Mouse (Mus musculus): ENCODE data around the gene Phgr1. TPM values are rescaled to one million over a fixed set of nuclear protein-coding genes. Genes with fewer than 3 reads are reported as not detected.
A peak's percentile ranks its signal among the peaks of the same experiment; 100 is the strongest.

The Phgr1 gene
- polyA plus RNA-seq, 1 experiment from 2014 or later: 41.2 TPM

DNA sequence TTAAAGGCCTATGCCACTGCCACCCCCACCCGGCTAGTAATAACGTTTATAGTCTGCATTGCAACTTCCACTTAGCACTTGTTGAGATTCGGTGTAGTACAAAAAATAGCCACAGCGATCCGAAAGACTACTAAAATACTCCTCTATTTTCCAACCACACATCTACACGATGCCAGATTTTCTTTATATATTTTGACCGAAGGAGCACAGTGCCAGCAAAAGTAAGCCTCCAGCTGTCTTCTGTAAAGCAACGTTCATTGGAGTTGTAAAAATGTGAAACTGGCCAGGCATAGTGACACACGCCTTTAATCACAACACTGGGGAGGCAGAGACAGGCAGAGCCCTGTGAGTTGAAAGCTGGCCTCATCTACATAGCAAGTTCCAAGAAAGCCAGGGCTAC is 31.4 kb upstream of the Phgr1 start:
- H3K4me1 ChIP-seq (replicated peaks): peaks cover 10% of the 10 kb centered on the region
- 56% methylated on average over 9 of the region's 9 CpGs for WGBS
- H3K27ac ChIP-seq: no peak overlapping the region
- H3K27me3 ChIP-seq (replicated peaks): peaks cover 5% of the 10 kb centered on the region; the same call in 1 of the 2 replicates
- H3K36me3 ChIP-seq: no peaks in the 10 kb centered on the region
- no peak overlapping the region for H3K4me3 ChIP-seq (replicated peaks)
- H3K9me3 ChIP-seq: no peaks in the 10 kb centered on the region
- H3K4me2 ChIP-seq (replicated peaks): no peak overlapping the region
- no peak overlapping the region for H3K9ac ChIP-seq
- ATAC-seq: no peak

DNA sequence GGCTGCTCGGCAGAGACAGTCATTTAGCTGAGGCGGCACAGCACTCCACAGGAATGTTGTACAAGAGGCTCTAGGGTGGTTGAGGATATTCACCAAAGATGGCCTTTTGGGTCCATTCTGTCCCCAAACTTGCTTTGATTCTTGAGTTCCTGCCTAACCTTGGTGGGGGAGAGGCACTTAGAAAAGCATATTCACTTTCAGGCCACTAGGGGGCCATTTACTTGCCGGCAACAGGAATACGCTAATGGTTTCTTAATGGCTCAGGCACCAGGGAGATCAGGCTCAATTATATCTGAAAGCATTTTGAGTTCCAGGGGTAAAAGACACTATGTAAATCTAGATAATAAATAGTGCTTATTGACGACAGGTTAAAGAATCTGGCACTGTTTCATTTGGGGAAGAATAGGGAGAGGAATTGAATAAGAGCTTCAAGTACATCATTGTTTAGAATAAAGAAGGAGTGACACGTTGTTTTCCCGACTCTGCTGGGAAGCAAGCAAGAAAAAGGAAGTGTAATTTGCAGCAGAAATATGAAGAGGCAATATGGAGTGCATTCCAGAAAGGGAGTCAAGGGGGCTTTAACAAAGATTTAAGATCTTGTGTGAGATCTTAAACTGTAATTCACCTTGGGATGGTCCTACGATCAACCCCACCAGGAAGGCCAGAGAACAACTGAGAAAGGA is 29.2 kb upstream of the Phgr1 start:
- no peaks in the 10 kb centered on the region for H3K36me3 ChIP-seq
- ATAC-seq: no peak
- peaks cover 17% of the 10 kb centered on the region for H3K4me1 ChIP-seq (replicated peaks)
- peaks cover 5% of the 10 kb centered on the region; the same call in 1 of the 2 replicates for H3K27me3 ChIP-seq (replicated peaks)
- H3K9me3 ChIP-seq: no peaks in the 10 kb centered on the region
- H3K4me2 ChIP-seq (replicated peaks): no peak overlapping the region
- H3K9ac ChIP-seq: no peak overlapping the region
- no peak overlapping the region for H3K27ac ChIP-seq
- no peak overlapping the region for H3K4me3 ChIP-seq (replicated peaks)
- WGBS: 26% methylated on average over 8 of the region's 8 CpGs

DNA sequence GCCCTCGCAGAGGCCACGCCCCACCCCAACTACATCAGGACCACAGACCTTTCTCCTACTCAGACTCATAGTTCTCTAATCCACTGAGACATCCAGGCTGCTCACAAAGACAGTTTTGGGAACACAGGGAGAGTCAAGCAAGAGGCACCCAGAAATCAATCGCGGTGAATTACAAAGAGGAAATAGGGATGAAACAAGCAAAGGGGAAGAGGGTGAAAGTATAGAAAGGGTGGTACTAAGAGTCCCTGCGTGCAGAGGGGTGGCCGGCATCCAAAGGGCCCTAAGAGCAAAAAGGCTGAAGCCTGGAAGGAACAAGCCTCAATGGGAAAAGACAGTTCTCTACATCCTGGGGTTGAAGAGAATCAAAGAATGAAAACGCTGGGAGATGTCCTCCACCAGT is 27.9 kb upstream of the Phgr1 start:
- WGBS: 8% methylated on average over 7 of the region's 7 CpGs
- H3K4me2 ChIP-seq (replicated peaks): peak overlapping the region; percentile 96
- peaks cover 24% of the 10 kb centered on the region for H3K4me1 ChIP-seq (replicated peaks)
- no peak overlapping the region for H3K27ac ChIP-seq
- no peaks in the 10 kb centered on the region for H3K36me3 ChIP-seq
- no peaks in the 10 kb centered on the region for H3K9me3 ChIP-seq
- ATAC-seq: no peak
- peak overlapping the region; percentile 83; the same call in 1 of the 2 replicates for H3K4me3 ChIP-seq (replicated peaks)
- peaks cover 5% of the 10 kb centered on the region; the same call in 1 of the 2 replicates for H3K27me3 ChIP-seq (replicated peaks)
- no peak overlapping the region for H3K9ac ChIP-seq

GRCm38 (mm10) chr2:118745232-118745884 is 27.2 kb upstream of the Phgr1 start, which contains the start of gene Inafm2:
Inafm2 (plus strand) TSS chr2:118745758.
- Histone ChIP-seq H3K4me1 (replicated peaks) (peaks cover 25% of the 10 kb centered on the region), H3K4me3 (replicated peaks) (peak within 1 kb of the TSS; percentile 83), H3K27me3 (replicated peaks) (peaks cover 5% of the 10 kb centered on the region; the same call in 1 of the 2 replicates), H3K4me2 (replicated peaks) (peak within 1 kb of the TSS; percentile 96), H3K27ac (peak within 1 kb of the TSS; percentile 64), H3K36me3 (no peaks in the 10 kb centered on the region), H3K9me3 (no peaks in the 10 kb centered on the region), H3K9ac (peak within 1 kb of the TSS; percentile 89)
- WGBS: 1% methylated on average over 55 of the region's 57 CpGs
- peak; percentile 94 for ATAC-seq

GRCm38 (mm10) chr2:118745915-118746901 is 26.4 kb upstream of the Phgr1 start:
- peak overlapping the region; percentile 64 for H3K27ac ChIP-seq
- H3K4me2 ChIP-seq (replicated peaks): peak overlapping the region; percentile 96
- peaks cover 5% of the 10 kb centered on the region; the same call in 1 of the 2 replicates for H3K27me3 ChIP-seq (replicated peaks)
- no peaks in the 10 kb centered on the region for H3K36me3 ChIP-seq
- peak; percentile 58 for ATAC-seq
- H3K9me3 ChIP-seq: no peaks in the 10 kb centered on the region
- under 1% methylated on average over 111 of the region's 113 CpGs for WGBS
- peak overlapping the region; percentile 89 for H3K9ac ChIP-seq
- H3K4me1 ChIP-seq (replicated peaks): peaks cover 25% of the 10 kb centered on the region
- peak overlapping the region; percentile 83 for H3K4me3 ChIP-seq (replicated peaks)

- H3K4me2 ChIP-seq (replicated peaks): peak overlapping the region; percentile 96
- H3K36me3 ChIP-seq: no peaks in the 10 kb centered on the region
- no peaks in the 10 kb centered on the region for H3K9me3 ChIP-seq
- no peak for ATAC-seq
- no peak overlapping the region for H3K9ac ChIP-seq
- H3K27ac ChIP-seq: no peak overlapping the region
- H3K4me3 ChIP-seq (replicated peaks): peak overlapping the region; percentile 83
- peaks cover 35% of the 10 kb centered on the region for H3K4me1 ChIP-seq (replicated peaks)
- peaks cover 5% of the 10 kb centered on the region; the same call in 1 of the 2 replicates for H3K27me3 ChIP-seq (replicated peaks)
- 36% methylated on average over 10 of the region's 10 CpGs for WGBS
These were observed 25.1 kb upstream of the Phgr1 start for GRCm38 (mm10) chr2:118747301-118747960.

- Histone ChIP-seq H3K36me3 (no peaks in the 10 kb centered on the region), H3K27me3 (replicated peaks) (peaks cover 5% of the 10 kb centered on the region; the same call in 1 of the 2 replicates), H3K9ac (0 out of 2 replicates have a peak overlapping the region, but pooled peaks have one; percentile 28), H3K9me3 (no peaks in the 10 kb centered on the region), H3K27ac (no peak overlapping the region), H3K4me2 (replicated peaks) (no peak overlapping the region; the same call in 1 of the 2 replicates), H3K4me3 (replicated peaks) (no peak overlapping the region), H3K4me1 (replicated peaks) (peaks cover 37% of the 10 kb centered on the region)
- 57% methylated on average over 10 of the region's 10 CpGs for WGBS
- no peak for ATAC-seq
These were observed 23.2 kb upstream of the Phgr1 start for GRCm38 (mm10) chr2:118749341-118749884.

DNA sequence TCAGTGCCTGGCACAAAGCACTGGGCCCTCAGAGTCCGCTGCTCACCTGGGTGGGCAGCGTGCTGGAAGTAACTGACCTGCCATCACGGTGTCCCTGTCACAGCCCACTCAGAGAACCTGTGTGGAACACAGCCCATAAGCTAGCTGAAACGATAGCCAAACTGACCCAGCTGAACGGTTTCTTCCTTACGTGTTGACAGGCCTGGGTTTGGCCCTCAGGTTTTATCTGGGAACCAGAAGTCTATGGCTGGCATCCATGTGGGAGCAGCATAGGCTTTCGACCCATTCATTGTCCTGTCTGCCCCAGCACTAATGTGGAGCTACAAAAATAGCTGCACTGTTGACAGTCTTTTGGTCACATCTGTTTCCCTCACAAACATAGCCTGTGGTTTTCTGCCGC is 22.1 kb upstream of the Phgr1 start:
- Histone ChIP-seq H3K4me3 (replicated peaks) (no peak overlapping the region), H3K4me2 (replicated peaks) (no peak overlapping the region), H3K27me3 (replicated peaks) (no peaks in the 10 kb centered on the region), H3K36me3 (no peaks in the 10 kb centered on the region), H3K27ac (no peak overlapping the region), H3K9ac (no peak overlapping the region), H3K4me1 (replicated peaks) (peaks cover 28% of the 10 kb centered on the region), H3K9me3 (no peaks in the 10 kb centered on the region)
- WGBS: 84% methylated on average over 8 of the region's 8 CpGs
- ATAC-seq: no peak

DNA sequence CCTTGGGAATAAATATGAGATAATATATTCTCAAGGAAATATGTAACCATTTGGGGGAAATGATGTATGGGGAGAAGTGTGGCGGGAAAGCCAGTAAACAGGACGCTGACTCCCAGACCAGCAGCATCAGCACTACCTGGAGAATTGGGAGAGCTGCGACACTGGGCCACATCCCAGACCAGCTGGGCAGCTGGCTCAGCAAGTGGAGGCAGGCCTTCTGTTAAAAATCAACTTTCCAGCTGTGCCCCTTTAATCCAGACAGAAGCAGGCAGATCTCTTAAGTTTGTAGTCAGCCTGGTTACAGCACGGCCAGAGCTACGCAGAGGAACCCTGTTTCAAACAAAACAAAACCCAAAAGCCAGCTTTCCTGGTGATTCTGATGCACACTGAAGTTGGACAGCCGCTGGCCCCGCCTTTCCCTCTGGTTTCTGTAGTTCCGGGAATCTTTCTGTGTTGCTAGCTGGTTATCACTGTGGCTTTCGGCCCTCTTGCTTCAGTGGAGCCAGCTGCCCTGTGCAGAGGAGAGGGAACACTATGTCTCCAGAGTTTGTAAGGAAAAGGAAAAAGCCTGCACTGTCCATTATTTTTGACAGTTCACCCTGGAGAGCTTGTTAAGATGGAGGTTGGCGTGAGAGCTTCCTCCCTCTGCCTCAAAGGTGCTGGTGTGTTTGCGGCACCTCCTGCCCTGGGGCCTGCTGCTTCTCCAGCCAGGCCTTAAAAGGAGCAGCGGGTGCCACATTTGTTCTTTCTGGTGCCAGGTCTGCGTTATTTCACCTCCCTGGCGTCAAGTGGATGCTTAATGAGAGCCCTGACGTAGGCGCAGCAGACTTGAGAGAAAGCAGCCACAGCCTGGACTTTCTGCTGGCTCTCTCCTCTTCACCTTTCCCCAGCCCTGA is 20.4 kb upstream of the Phgr1 start:
- ATAC-seq: peak; percentile 39
- no peak overlapping the region for H3K4me3 ChIP-seq (replicated peaks)
- H3K4me1 ChIP-seq (replicated peaks): peaks cover 22% of the 10 kb centered on the region
- no peaks in the 10 kb centered on the region for H3K36me3 ChIP-seq
- H3K27me3 ChIP-seq (replicated peaks): no peaks in the 10 kb centered on the region
- H3K27ac ChIP-seq: peak overlapping the region; percentile 59
- H3K9me3 ChIP-seq: no peaks in the 10 kb centered on the region
- WGBS: 49% methylated on average over 16 of the region's 16 CpGs
- 0 out of 2 replicates have a peak overlapping the region, but pooled peaks have one; percentile 2 for H3K4me2 ChIP-seq (replicated peaks)
- no peak overlapping the region for H3K9ac ChIP-seq

DNA sequence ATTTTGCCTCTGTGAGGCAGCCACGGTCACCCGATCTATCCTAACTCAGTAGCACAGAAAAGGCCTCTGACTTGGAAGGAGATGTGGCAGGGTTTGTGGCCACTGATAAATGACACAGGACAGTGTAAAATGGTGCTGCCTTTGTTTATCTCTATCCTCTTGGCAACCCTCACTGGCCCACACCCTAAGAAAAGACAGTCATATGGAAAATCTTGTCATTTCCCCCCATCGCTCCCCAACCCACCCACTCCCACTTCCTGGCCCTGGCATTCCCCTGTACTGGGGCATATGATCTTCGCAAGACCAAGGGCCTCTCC is 19.8 kb upstream of the Phgr1 start:
- Histone ChIP-seq H3K36me3 (no peaks in the 10 kb centered on the region), H3K4me1 (replicated peaks) (peaks cover 20% of the 10 kb centered on the region), H3K27ac (peak overlapping the region; percentile 59), H3K4me3 (replicated peaks) (no peak overlapping the region), H3K4me2 (replicated peaks) (no peak overlapping the region), H3K9me3 (no peaks in the 10 kb centered on the region), H3K27me3 (replicated peaks) (no peaks in the 10 kb centered on the region), H3K9ac (no peak overlapping the region)
- WGBS: 64% methylated on average over 4 of the region's 4 CpGs
- peak; percentile 39 for ATAC-seq

- WGBS: 92% methylated on average over 5 of the region's 5 CpGs
- Histone ChIP-seq H3K36me3 (no peaks in the 10 kb centered on the region), H3K27ac (no peak overlapping the region), H3K4me2 (replicated peaks) (no peak overlapping the region), H3K9me3 (no peaks in the 10 kb centered on the region), H3K4me1 (replicated peaks) (peaks cover 18% of the 10 kb centered on the region), H3K27me3 (replicated peaks) (no peaks in the 10 kb centered on the region), H3K9ac (no peak overlapping the region), H3K4me3 (replicated peaks) (no peak overlapping the region)
- no peak for ATAC-seq
These were observed 18.4 kb upstream of the Phgr1 start for GRCm38 (mm10) chr2:118754143-118754542.

Measured in intestine, embryonic 15.5 days (tissue).